Mouse (Mus musculus): ENCODE measurements around the gene Prep.

Gene Prep

DNA sequence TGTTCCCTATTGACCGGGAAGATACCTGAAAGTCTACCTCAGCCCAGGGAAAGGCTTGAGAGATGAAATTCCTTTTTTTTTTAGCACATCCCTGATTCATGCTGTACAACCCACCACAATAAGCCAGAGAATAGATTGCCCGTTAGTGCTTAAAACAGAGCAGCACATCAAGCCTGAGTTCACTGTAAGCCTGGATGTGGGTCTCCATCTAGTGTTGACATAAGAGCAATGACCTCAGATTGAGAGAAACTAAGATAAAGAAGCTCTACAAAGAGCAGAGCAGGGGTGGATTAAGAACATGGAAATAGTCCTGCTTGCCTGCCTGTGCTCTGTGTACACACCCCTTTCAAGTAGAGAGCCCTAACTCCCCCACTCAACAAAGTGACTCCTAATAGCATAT lies 118.5 kb downstream of the Prep start:
- DNase-seq (ENCODE audit: low spot score), result no peak

DNA sequence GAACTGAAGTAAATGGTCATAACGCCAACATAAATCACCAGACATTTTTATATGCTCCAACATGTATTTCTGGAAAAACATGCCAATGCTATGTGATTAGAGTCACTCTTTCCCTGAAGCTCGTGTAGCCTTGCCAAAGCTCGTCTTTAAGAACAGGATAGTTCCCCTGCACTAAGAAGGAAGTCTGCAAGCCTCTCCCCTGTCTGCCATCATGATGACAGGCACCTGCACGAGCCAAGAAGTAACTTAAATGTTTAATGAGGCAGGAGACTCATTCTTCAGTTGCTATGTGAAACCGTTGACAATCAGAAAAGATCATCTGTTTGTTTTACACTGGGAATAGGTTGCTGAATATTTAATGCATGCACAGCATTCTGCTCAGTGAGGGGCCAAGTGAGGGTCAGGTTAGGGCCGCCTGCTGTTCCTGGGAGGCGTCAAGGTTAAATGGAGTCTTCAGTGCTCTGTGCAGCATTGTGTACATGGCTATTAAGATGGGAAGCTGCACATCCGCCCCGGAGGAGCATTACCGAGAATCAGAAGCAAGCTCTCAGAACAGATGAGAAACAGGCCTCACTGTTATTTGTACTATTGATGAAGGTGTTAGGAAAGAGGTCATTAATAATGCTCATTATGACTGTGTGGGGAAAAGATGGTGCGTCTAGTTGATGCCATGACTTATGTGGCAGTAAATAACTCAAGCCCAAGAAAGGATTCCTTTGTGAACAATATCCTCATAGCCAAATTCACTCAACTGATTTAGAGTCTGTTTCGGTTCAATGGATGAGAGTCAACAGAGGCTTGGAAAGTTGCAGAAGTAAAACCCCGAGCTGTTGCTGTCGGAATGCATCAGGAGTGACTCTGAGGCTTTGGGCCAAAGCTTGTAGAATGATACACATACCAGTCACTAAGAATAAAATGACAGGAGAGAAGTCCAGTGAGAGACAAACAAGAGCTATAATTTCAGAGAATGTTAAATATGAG lies 126.6 kb downstream of the Prep start:
- DNase-seq (ENCODE audit: low spot score), result peak; percentile 39

DNA sequence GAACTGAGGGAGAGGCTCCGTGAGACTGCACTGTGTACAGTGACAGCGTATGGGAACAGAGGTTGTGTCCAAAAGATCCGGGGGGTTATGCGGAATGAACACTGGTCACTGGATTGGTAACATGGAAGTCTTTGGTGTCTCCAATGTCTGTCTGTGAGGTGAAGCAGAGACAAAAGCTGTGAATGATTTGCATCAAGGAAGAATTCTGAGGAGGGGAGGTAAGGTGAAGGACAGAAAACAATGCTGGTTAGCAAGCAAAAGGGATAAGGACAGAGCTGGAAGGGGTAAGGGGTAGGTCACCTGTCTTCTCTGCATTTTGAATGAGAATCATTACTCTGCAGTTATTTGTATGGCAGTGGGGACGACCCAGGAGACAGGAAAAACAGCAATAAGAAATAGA lies 127.5 kb downstream of the Prep start:
- DNase-seq (ENCODE audit: low spot score), result no peak

DNA sequence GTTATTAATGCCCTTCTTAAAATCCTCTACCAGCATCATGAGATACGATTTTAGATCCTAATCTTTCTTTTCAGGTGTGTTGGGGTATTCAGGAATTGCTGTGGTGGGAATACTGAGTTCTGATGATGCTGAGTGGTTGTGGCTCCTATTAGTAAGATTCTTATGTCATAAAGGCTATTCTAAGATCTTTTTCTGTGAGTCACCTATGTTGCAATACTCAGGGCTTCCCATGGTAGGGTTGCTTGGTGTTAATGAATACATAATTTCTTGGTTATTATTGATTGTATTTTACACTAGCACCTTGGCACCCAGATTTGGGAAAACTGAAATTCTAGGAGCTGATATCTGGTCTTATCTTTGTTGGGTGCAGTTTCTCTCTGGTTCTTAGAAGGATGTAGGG lies 137.6 kb downstream of the Prep start:
- no peak for DNase-seq (ENCODE audit: low spot score)

DNA sequence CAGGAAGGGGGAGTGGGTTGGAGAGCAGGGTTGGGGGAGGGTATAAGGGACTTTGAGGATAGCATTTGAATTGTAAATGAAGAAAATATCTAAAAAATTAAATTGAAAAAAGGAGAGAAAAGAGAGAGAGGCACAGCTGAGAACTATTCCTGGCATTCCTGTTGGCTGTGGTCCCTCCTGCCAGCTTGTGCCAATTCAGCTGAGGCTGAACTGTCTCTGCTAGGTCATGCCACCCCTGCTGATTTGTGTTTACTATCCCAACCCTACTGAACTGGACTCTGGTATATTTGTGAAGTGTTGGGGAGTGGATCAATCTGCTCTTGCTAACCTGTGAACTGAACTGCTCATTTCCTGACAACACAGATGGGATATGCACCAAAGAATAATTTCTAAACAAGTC lies 143.2 kb downstream of the Prep start:
- DNase-seq (ENCODE audit: low spot score), result no peak

- DNase-seq (ENCODE audit: low spot score), result no peak
Measured at GRCm38 (mm10) chr10:45216676-45217075, 149.7 kb downstream of the Prep start.

All from embryo, embryonic 10 days (tissue).